Mouse (Mus musculus) bone marrow macrophage, adult 2 months (primary cell): ENCODE data around the gene Rasgef1b. TPM values are rescaled to one million over a fixed set of nuclear protein-coding genes. Genes with fewer than 3 reads are reported as not detected.

Experiments used
- H3K27ac ChIP-seq: 2 replicates; pipeline ENCODE4 v1.5.1; 2012; ENCODE audit warnings: low read depth, low read length; ENCODE audit not compliant: insufficient read depth
- H3K4me1 ChIP-seq: 2 replicates; pipeline ENCODE4 v1.6.1; 2012; ENCODE audit warnings: low read length; ENCODE audit not compliant: control insufficient read depth, insufficient read depth
- H3K4me3 ChIP-seq: 2 replicates; pipeline ENCODE4 v1.5.1; 2012; ENCODE audit warnings: mild to moderate bottlenecking, low read length, moderate library complexity; ENCODE audit not compliant: insufficient read depth
- CTCF ChIP-seq: IDR thresholded peaks from 2 replicates; pipeline ENCODE4 v1.5.1; 2012; ENCODE audit warnings: low read depth, mild to moderate bottlenecking, low read length, moderate library complexity
- POLR2A ChIP-seq: IDR thresholded peaks from 2 replicates; pipeline ENCODE4 v1.6.1; 2012; ENCODE audit warnings: mild to moderate bottlenecking, low read depth, low read length, borderline replicate concordance
- polyA plus RNA-seq: library from polyadenylated mRNA; stranded (reverse); fragments of >200 nt; gene quantifications from 2 replicates; pipeline ENCODE4 v1.2.4, GENCODE M21; 2012; ENCODE audit not compliant: missing spikeins, insufficient read depth, insufficient read length

Rasgef1b gene
- polyA plus RNA-seq, 1 experiment = 46.5 TPM

GRCm38 (mm10) chr5:99742874-99743273 lies 14.0 kb upstream of the Rasgef1b start:
- Histone ChIP-seq H3K4me1 (no peaks in the 10 kb centered on the region), H3K27ac (no peak overlapping the region), H3K4me3 (no peak overlapping the region)
- TF ChIP-seq CTCF (no peak), POLR2A (no peak)

DNA sequence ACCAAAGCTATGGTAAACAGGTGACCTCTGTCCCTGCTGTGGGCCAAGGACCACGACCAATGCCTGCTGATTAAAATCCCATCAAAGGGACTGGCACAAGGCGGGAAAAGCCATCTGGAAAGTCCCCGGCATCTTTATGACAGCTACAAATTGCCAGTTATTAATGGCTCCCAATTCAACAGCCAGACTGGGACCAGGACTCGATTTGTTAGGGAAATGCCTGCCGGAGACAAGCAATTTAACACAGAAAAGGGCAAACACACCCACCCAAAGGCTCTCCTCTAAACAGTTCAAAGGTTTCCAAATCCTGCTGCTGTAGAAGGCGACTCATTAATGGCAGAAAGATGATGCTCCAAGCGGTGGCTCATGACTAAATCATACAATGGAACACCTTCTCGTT lies 13.2 kb upstream of the Rasgef1b start:
- Histone ChIP-seq H3K4me1 (no peaks in the 10 kb centered on the region), H3K4me3 (no peak overlapping the region), H3K27ac (no peak overlapping the region)
- TF ChIP-seq CTCF (no peak), POLR2A (no peak)

DNA sequence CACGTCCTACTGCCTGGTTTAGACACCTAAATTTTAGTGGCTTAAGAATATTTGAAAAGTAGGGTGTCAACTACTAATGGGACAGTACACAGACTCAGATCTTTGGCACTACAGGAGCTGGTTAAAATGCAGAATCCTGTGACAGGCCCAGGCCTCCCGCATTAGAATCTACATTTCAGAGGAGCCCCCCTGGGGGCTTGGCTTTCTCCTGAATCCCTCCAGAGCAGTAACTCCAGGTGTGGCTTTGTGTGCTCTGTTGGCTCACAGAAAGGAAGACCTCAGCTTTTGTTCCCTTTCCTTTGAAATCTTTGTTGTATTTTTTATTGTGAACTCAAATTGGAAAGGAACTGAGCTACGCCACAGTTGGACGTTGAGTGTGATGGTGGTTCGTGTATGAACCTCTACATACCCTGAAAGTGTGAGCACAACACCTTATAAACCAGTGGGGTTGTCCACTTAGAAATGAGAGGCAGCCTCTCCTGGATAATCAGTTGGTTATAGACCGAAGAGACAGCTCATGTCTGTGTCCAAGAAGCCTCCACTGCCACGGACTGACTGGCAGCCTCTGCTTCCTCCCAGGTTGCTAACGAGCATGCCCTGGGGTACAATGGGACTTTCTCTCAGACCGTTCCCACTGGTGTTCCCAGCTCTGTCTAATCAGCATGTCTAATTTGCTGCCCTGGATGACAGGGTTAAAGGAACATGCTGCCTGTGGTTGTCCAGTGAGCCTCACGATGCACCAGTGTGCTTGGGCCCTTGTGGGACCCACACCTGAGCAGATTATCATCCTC lies 9.3 kb upstream of the Rasgef1b start:
- no peak for TF ChIP-seq CTCF
- TF ChIP-seq POLR2A = no peak
- no peak overlapping the region for H3K4me3 ChIP-seq
- no peaks in the 10 kb centered on the region for H3K4me1 ChIP-seq
- H3K27ac ChIP-seq = no peak overlapping the region

- Histone ChIP-seq H3K4me3 (no peak overlapping the region), H3K27ac (no peak overlapping the region), H3K4me1 (no peaks in the 10 kb centered on the region)
- TF ChIP-seq POLR2A (no peak), CTCF (no peak)
Measured at GRCm38 (mm10) chr5:99729931-99730330, 1.1 kb upstream of the Rasgef1b start.

- TF ChIP-seq CTCF = no peak
- no peak for TF ChIP-seq POLR2A
- no peak overlapping the region for H3K27ac ChIP-seq
- no peaks in the 10 kb centered on the region for H3K4me1 ChIP-seq
- H3K4me3 ChIP-seq = no peak overlapping the region
Measured at GRCm38 (mm10) chr5:99729361-99729882, 557 bp upstream of the Rasgef1b start.

DNA sequence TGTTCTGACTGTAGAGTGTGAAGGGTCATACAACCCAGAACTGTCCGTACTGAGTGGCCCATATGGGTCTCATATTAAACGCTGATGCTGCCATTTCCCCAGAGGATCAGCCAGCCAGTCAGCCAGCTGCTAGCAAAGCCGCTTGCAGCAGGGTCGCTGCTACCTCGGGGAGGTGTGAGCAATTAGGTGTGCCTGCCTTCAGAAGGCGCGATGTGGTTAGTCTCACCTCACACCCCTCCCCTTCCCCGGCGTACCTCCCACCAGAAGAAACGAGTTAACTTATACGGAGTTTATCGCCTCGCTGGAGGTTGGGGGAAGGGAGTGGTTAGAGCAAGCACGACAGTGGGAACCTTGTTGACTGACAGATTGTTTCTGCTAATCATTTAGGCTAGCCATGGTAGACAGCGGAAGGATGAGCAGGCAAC lies 826 bp downstream of the Rasgef1b start:
- H3K27ac ChIP-seq = no peak overlapping the region
- peak overlapping the region; percentile 40; the same call in 1 of the 2 replicates for H3K4me3 ChIP-seq
- TF ChIP-seq CTCF (no peak), POLR2A (no peak)
- H3K4me1 ChIP-seq = no peaks in the 10 kb centered on the region

GRCm38 (mm10) chr5:99723941-99724340 lies 4.9 kb downstream of the Rasgef1b start:
- no peak overlapping the region for H3K27ac ChIP-seq
- TF ChIP-seq CTCF = no peak
- no peak for TF ChIP-seq POLR2A
- no peaks in the 10 kb centered on the region for H3K4me1 ChIP-seq

DNA sequence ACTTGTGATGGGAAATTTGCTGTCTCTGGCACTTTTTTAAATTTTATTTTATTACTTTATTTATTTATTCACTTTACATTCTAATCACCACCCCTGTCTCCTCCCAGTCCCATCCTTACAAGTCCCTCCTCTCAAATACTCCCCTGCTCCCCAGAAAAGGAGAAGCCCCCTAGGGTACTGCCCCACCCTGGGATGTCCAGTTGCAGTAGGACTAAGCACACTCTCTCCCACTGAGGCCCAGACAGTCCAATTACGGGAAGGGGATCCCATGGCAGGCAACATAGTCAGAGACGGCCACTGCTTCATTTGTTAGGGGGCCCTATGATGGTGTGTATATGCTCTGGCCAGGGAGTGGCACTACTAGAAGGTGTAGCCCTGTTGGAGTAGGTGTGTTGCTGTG lies 6.6 kb downstream of the Rasgef1b start:
- no peak for TF ChIP-seq CTCF
- TF ChIP-seq POLR2A = no peak
- Histone ChIP-seq H3K27ac (no peak overlapping the region), H3K4me3 (no peak overlapping the region), H3K4me1 (no peaks in the 10 kb centered on the region)

More at GRCm38 (mm10) chr5:99723941-99724340, 4.9 kb downstream of the Rasgef1b start:
- H3K4me3 ChIP-seq = no peak overlapping the region

GRCm38 (mm10) chr5:99720554-99720953 lies 8.3 kb downstream of the Rasgef1b start:
- Histone ChIP-seq H3K4me1 (no peaks in the 10 kb centered on the region), H3K4me3 (no peak overlapping the region), H3K27ac (no peak overlapping the region)
- no peak for TF ChIP-seq CTCF
- no peak for TF ChIP-seq POLR2A

DNA sequence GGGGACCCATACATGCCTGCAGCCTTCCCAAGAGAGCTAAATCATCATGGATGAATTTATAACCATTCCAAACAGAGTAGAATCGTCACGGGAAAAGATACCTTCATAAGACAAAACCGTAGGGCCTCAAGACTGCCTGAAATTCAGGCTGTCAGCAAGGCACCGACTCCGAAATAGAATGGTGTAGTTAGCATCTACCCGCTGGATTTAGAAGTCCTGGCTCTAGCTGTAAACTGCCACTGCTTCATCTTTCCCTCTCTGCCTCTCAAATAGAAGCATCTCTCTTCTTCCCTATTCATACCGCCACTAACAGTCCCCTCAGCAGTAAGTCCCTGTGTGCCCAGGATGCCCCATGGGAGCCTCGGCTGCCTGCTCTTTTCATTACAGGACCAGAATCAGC lies 10.9 kb downstream of the Rasgef1b start:
- no peak for TF ChIP-seq POLR2A
- no peak for TF ChIP-seq CTCF
- no peaks in the 10 kb centered on the region for H3K4me1 ChIP-seq
- no peak overlapping the region for H3K27ac ChIP-seq
- H3K4me3 ChIP-seq = no peak overlapping the region
